Comparison of ENCODE assay signal across 8 mouse cellular contexts in the genomic region with DNA sequence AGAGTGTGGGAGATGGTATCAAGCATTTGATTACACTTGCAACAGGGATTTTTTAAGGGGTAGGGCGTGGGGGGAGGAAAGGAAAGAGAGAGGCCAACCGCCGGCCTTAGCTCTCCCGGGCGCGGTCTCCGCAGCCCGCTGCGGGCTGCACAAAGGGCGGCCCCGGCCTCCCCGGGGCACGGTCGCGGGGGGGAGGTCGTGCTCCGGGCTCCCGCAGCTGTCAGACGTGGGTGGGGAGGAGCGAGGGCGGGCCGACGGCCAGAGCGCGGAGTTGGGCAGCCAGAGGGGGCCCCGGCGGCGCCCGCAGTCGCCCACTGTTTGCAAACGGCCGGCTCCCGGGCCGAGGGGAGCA.
A peak's percentile ranks its signal among the peaks of the same experiment; 100 is the strongest.
DNase-seq lines count a peak whose midpoint lies in the region; ATAC-seq and TF ChIP-seq lines count a peak whose summit lies in the region.

No protein-coding gene starts in this region.

- no peak for TF ChIP-seq POLR2A in thymus, adult 2 months (IDR thresholded peaks at IDR 0.05; ENCODE audit: control insufficient read depth, extremely low read depth, insufficient read depth, low read length, poor library complexity)

- H3K4me1 ChIP-seq in thymus, adult 2 months (replicated peaks; ENCODE audit: control insufficient read depth, insufficient read depth, low read length) = peaks cover 56% of the 10 kb centered on the region
- peaks cover 96% of the 10 kb centered on the region for H3K4me1 ChIP-seq in embryonic facial prominence, embryonic 10.5 days
- peaks cover 71% of the 10 kb centered on the region for H3K4me1 ChIP-seq in hindbrain, embryonic 15.5 days (replicated peaks)
- peaks cover 65% of the 10 kb centered on the region for H3K4me1 ChIP-seq in lung, embryonic 15.5 days
- H3K4me1 ChIP-seq in stomach, embryonic 15.5 days = peaks cover 59% of the 10 kb centered on the region

- H3K4me3 ChIP-seq in thymus, adult 2 months (ENCODE audit: control insufficient read depth, insufficient read depth, low read length) = peak overlapping the region; percentile 59
- peak overlapping the region; percentile 87 for H3K4me3 ChIP-seq in embryonic facial prominence, embryonic 10.5 days
- H3K4me3 ChIP-seq in hindbrain, embryonic 15.5 days = peak overlapping the region; percentile 61
- H3K4me3 ChIP-seq in lung, embryonic 15.5 days = peak overlapping the region; percentile 79
- peak overlapping the region; percentile 71 for H3K4me3 ChIP-seq in stomach, embryonic 15.5 days (replicated peaks)

- peak overlapping the region; percentile 84 for H3K4me2 ChIP-seq in hindbrain, embryonic 15.5 days
- H3K4me2 ChIP-seq in lung, embryonic 15.5 days = peak overlapping the region; percentile 98
- peak overlapping the region; percentile 99 for H3K4me2 ChIP-seq in stomach, embryonic 15.5 days

- TF ChIP-seq CTCF in thymus, adult 2 months (IDR thresholded peaks at IDR 0.05; ENCODE audit: borderline replicate concordance, control insufficient read depth, extremely low read depth, insufficient read depth, low read length, poor library complexity) = no peak

- ATAC-seq in hindbrain, embryonic 15.5 days (ENCODE audit: low FRiP score, low read depth) = peak; percentile 23
- peak; percentile 2; the same call in 1 of the 2 replicates for ATAC-seq in lung, embryonic 15.5 days (ENCODE audit: borderline replicate concordance, extremely low read depth, low FRiP score, low TSS enrichment)
- peak; percentile 9; the same call in 1 of the 2 replicates for ATAC-seq in stomach, embryonic 15.5 days (ENCODE audit: insufficient read depth, low FRiP score, low read depth)

- H3K27ac ChIP-seq in thymus, adult 2 months (ENCODE audit: control insufficient read depth, insufficient read depth, low read length) = peak overlapping the region; percentile 24; the same call in 1 of the 2 replicates
- H3K27ac ChIP-seq in embryonic facial prominence, embryonic 10.5 days (replicated peaks) = peak overlapping the region; percentile 94
- peak overlapping the region; percentile 98 for H3K27ac ChIP-seq in hindbrain, embryonic 15.5 days (replicated peaks)
- H3K27ac ChIP-seq in lung, embryonic 15.5 days = peak overlapping the region; percentile 95
- peak overlapping the region; percentile 91 for H3K27ac ChIP-seq in stomach, embryonic 15.5 days

- H3K9ac ChIP-seq in hindbrain, embryonic 15.5 days = peak overlapping the region; percentile 83
- H3K9ac ChIP-seq in lung, embryonic 15.5 days = peak overlapping the region; percentile 81
- peak overlapping the region; percentile 65 for H3K9ac ChIP-seq in stomach, embryonic 15.5 days

- no peak for DNase-seq in thymus, adult 2 months
- no peak for DNase-seq in thymus, postnatal 0 days (ENCODE audit: low spot score)
- peak; percentile 70 for DNase-seq in embryonic facial prominence, embryonic 10.5 days (ENCODE audit: low spot score)
- DNase-seq in layer of hippocampus, adult 9-10 months (ENCODE audit: low spot score) = no peak
- no peak for DNase-seq in left cerebral cortex, adult 9 months (ENCODE audit: low spot score in 2 of 2)

- WGBS in thymus, adult 2 months = 0% methylated on average over 34 of the region's 34 CpGs
- WGBS in embryonic facial prominence, embryonic 10.5 days = under 1% methylated on average over 34 of the region's 34 CpGs
- 1% methylated on average over 34 of the region's 34 CpGs for whole genome bisulfite sequencing in hindbrain, embryonic 15.5 days
- WGBS in lung, embryonic 15.5 days = 0% methylated on average over 34 of the region's 34 CpGs
- under 1% methylated on average over 33 of the region's 34 CpGs for WGBS in stomach, embryonic 15.5 days

- H3K36me3 ChIP-seq in thymus, adult 2 months (ENCODE audit: control insufficient read depth, insufficient read depth, low read length) = no peaks in the 10 kb centered on the region
- H3K36me3 ChIP-seq in embryonic facial prominence, embryonic 10.5 days (replicated peaks) = no peaks in the 10 kb centered on the region
- no peaks in the 10 kb centered on the region for H3K36me3 ChIP-seq in hindbrain, embryonic 15.5 days
- H3K36me3 ChIP-seq in lung, embryonic 15.5 days = no peaks in the 10 kb centered on the region
- H3K36me3 ChIP-seq in stomach, embryonic 15.5 days = no peaks in the 10 kb centered on the region

- H3K27me3 ChIP-seq in thymus, adult 2 months (ENCODE audit: control insufficient read depth, insufficient read depth, low read length) = no peaks in the 10 kb centered on the region
- peaks cover 63% of the 10 kb centered on the region for H3K27me3 ChIP-seq in embryonic facial prominence, embryonic 10.5 days (replicated peaks; ENCODE audit: low read depth, poor library complexity, severe bottlenecking)
- H3K27me3 ChIP-seq in hindbrain, embryonic 15.5 days = no peaks in the 10 kb centered on the region
- no peaks in the 10 kb centered on the region for H3K27me3 ChIP-seq in lung, embryonic 15.5 days
- H3K27me3 ChIP-seq in stomach, embryonic 15.5 days (replicated peaks) = no peaks in the 10 kb centered on the region; the same call in 1 of the 2 replicates

- H3K9me3 ChIP-seq in embryonic facial prominence, embryonic 10.5 days = no peaks in the 10 kb centered on the region
- no peaks in the 10 kb centered on the region for H3K9me3 ChIP-seq in hindbrain, embryonic 15.5 days
- H3K9me3 ChIP-seq in lung, embryonic 15.5 days = no peaks in the 10 kb centered on the region
- no peaks in the 10 kb centered on the region for H3K9me3 ChIP-seq in stomach, embryonic 15.5 days

Comparison
In these comparisons a context has a peak if more than half of its experiments do, and no peak if none do; other contexts are left out.
1. H3K27ac ChIP-seq: peak in every context shown above with its lines; median percentile 98 in hindbrain, embryonic 15.5 days; 95 in lung, embryonic 15.5 days; 94 in embryonic facial prominence, embryonic 10.5 days; 91 in stomach, embryonic 15.5 days; 24 in thymus, adult 2 months.